Mouse (Mus musculus) embryonic facial prominence, embryonic 12.5 days (tissue): Measurements from ENCODE around the gene Obscn. TPM values are rescaled to one million over a fixed set of nuclear protein-coding genes. Genes with fewer than 3 reads are reported as not detected.

Experiments used
- microRNA-seq: library from miRNA; unstranded; fragments of <30 nt; microRNA quantifications from one replicate; pipeline ENCODE4, GENCODE M21; 2017
- polyA plus RNA-seq: library from polyadenylated mRNA; unstranded; fragments of >200 nt; fragmentation: Nextera tagmentation; extraction: Ambion mirVana; gene quantifications from 2 replicates; pipeline ENCODE4 v1.2.1, GENCODE M21; 2016

The Obscn gene
- polyA plus RNA-seq, 1 experiment from 2014 or later = 0.28 TPM

Small RNA genes lying within 50 kb of the gene (microRNA-seq; reads per million reads assigned to microRNA genes)
- gene Gm44313 = 0.73 reads per million

Other genes with a start within 250 kb of the Obscn start
- 5.7 and 6.6 TPM in 2 replicates for gene Zfp39, start 232.2 kb downstream of the Obscn start, polyA plus RNA-seq
- not detected in 2 replicates for gene Btnl10, start 218.5 kb downstream of the Obscn start, polyA plus RNA-seq
- gene Rnf187, start 197.5 kb downstream of the Obscn start, polyA plus RNA-seq = 366 and 374 TPM in 2 replicates
- 52.7 and 70.4 TPM in 2 replicates for gene Hist3h2ba, start 187.5 kb downstream of the Obscn start, polyA plus RNA-seq
- gene Hist3h2a, start 181.7 kb downstream of the Obscn start, polyA plus RNA-seq = 36.3 and 40.0 TPM in 2 replicates
- gene Trim17, start 181.7 kb downstream of the Obscn start, polyA plus RNA-seq = 0.51 and 0.55 TPM in 2 replicates
- gene Trim11, start 158.3 kb downstream of the Obscn start, polyA plus RNA-seq = 22.7 and 23.3 TPM in 2 replicates
- gene Iba57, start 27.3 kb upstream of the Obscn start, polyA plus RNA-seq = 3.8 TPM in 2 replicates
- gene Gjc2, start 46.8 kb upstream of the Obscn start, polyA plus RNA-seq = 0.50 and 1.00 TPM in 2 replicates
- gene Guk1, start 55.8 kb upstream of the Obscn start, polyA plus RNA-seq = 124 and 125 TPM in 2 replicates
- 90.9 and 98.5 TPM in 2 replicates for gene Mrpl55, start 66.1 kb upstream of the Obscn start, polyA plus RNA-seq
- gene 2310033P09Rik, start 71.9 kb upstream of the Obscn start, polyA plus RNA-seq = 36.2 and 40.5 TPM in 2 replicates
- 637 TPM in 2 replicates for gene Arf1, start 91.9 kb upstream of the Obscn start, polyA plus RNA-seq
- 1.8 and 2.6 TPM in 2 replicates for gene Wnt3a, start 154.3 kb upstream of the Obscn start, polyA plus RNA-seq
- 5.9 and 7.1 TPM in 2 replicates for gene Wnt9a, start 170.5 kb upstream of the Obscn start, polyA plus RNA-seq
- gene Prss38, start 239.3 kb upstream of the Obscn start, polyA plus RNA-seq = not detected in 2 replicates